Mouse (Mus musculus): ENCODE results near the gene Disc1.
A peak's percentile ranks its signal among the peaks of the same experiment; 100 is the strongest.

Disc1 gene

GRCm38 (mm10) chr8:125184881-125185280 lies 130.9 kb downstream of the Disc1 start:
- no peak for DNase-seq

DNA sequence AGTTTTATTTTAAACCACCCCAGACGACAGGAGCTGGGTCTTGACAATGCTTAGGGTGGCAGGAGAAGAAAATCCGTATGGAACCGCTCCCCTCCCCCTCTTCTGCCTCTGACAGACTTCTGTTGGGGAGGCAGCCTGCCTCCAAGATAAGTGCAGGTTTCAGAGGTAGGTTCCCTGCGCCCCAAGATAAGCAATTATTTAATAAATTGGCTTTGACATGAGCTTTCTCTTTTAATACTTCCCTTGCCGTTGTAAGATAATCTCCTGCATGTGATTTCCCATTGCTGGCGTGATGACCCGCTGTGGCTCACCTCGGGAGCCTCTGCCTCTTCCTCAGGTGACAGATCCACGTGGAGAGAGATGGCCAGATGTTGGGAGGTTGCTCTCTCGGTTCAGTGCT lies 133.0 kb downstream of the Disc1 start:
- DNase-seq: no peak

GRCm38 (mm10) chr8:125193701-125194100 lies 139.7 kb downstream of the Disc1 start:
- DNase-seq: no peak

DNA sequence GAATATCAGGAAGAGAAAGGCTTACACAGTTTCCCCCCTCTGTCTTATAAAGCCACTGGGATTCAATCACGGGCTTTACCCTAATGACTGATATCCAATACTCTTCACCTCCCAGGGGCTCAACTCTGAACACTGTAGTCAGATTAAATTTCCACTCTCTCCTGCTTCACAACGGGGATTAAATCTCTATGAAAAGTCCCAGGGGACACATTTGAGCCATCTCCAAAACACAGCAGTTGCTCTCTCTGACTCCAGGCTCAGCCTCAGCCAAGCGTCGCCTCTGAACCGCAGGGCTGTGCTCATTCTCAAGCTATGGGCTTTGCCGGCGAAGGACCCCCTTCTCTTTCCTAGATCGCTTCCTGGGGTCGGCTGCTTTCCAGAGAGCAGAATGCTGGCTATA lies 141.1 kb downstream of the Disc1 start:
- DNase-seq: no peak

GRCm38 (mm10) chr8:125196573-125197094 lies 142.6 kb downstream of the Disc1 start:
- no peak for DNase-seq

- peak; percentile 37 for DNase-seq
Observed at GRCm38 (mm10) chr8:125197341-125198002, 143.5 kb downstream of the Disc1 start.

DNA sequence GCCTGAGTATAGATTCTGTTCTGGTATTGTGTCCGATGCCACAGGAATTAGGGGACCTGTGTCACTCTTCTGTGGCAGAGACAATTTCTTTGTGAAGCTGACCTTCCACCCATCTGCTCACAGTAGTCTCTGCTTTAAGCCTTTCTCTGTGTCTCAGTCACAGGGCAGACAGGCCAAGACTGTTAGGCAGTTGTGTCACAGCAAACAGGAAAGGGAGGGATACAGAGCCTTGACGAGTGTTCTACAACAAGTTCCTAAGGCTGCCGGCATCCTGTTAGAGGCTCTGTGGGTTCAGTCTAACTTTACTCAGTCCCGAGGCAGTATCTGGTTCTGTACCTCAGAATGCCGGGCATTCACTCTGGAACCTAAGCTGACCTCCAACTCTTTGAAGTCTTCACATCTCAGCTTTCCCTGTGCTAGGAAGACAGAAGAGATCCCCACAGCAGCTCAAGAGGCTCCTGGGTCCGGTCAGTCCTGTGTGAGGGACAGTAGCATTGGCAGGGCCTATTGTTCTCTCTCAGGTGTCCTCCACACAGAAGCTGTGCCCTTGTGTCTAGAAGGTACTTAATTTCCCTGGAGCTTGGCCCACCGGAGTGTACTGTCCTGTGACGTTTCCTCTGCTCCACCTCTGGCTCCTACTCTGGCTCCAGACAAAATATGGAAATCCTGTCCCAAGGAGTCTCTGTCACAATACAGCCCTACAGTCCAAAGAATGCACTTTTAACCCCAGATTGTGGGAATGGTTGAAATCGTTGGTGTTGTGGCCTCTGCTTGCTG lies 144.6 kb downstream of the Disc1 start:
- DNase-seq: peak; percentile 29

DNA sequence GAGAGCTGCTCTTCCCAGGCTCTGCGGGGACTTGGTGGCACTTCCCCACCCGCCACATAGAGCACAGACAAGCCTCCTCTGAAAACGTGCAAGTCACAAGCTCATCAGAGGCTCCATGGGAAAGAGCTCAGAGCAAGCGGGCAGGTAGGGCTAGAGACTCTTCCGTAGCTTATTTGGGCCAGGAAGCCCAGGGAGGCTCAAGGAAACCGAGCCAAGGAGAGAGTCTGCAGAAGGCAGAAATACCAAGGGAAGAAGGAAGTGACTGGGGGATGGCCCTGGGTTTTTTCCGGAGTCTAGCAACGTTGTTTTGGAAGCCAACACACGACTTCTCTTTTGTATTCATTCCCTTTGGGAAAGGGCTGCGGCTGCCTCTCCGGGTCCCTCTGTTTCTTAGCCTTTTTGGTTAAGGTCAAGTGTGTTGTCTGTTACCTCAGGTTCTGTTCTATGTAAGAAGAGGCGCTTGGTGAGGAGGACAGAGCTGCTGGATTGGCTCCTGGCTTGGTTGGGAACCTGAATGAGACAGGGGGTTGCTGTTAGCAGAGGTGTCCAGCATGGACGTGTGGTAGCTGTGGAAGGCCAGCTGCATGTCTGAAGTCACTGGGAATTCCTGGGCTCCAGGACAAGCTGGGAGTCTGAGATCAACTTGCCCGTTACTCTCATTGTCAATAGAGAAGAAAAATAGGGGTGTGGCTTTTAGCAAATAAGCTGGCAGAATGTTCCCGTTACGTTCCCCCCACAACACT lies 145.4 kb downstream of the Disc1 start:
- DNase-seq: peak; percentile 24

DNA sequence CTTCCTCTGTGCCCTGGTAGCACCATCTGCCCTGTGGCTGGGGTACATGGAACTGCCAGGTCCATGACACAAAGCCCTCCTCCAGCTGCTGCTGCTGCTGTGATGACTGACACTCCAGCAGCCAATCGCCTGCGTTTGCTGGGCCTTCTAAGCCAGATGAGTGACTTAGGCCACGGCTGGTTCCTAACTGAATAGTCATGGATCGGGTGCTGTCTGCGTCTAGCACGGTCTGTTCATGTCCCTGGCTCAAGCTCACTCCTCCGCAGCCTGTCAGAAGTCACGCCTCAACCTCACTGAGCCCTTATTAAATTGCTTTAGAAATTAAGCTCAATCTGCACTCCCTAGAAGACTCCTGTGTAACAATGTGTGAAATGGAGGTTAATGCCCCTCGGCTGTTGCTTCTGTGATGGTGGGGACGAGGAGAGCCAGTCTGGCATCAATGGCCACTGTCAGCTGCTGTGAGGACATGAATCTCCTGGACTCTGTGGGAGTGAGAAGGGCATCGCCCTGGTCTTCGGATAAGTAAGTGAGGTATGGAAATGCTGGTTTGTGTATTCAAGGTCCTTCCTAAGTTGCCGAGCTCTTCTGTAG lies 146.4 kb downstream of the Disc1 start:
- no peak for DNase-seq

DNA sequence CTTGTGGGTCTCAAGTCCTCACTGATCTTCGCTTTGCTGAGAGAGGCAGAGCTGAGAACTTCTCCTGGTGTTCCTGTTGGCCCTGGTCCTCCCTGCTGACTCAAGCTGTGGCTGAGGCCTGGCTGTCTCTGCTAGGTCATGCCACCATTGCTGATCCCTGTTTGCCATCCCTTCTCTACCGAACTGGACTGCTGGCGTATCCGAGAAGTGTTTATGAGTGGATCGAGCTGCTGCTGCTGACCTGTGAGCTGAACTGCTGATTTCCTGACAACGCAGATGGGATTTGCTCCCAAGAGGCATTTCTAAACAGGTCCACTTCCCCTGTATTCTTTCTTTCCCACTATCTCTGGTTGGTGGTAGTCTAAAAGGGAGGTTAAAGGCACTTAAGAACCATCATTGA lies 147.7 kb downstream of the Disc1 start:
- no peak for DNase-seq

GRCm38 (mm10) chr8:125203016-125203415 lies 149.0 kb downstream of the Disc1 start:
- DNase-seq: peak; percentile 49

GRCm38 (mm10) chr8:125205556-125205955 lies 151.6 kb downstream of the Disc1 start:
- DNase-seq: no peak

GRCm38 (mm10) chr8:125206391-125206790 lies 152.4 kb downstream of the Disc1 start:
- no peak for DNase-seq

DNA sequence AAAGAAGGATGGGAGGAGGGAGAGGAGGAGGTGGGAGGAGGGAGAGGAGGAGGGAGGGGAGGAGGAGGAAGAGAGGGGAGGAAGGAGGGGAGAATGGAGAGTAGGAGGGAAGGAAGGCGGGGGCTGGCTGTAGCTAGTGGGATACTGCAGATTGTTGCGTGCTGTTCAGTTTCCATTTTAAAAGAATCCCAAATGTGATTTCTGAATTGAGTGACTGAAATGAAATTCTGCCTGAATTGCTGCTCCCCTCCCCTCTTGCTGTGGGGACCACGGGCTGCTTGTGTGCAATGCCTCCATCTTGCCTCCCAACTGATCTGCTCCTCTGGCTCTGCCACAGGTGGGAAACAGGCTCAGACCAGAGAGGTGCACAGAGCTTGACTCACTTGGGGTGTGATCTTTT lies 153.0 kb downstream of the Disc1 start:
- no peak for DNase-seq

GRCm38 (mm10) chr8:125212619-125213167 lies 158.7 kb downstream of the Disc1 start:
- no peak for DNase-seq

GRCm38 (mm10) chr8:125217902-125218581 lies 164.0 kb downstream of the Disc1 start:
- DNase-seq: no peak

DNA sequence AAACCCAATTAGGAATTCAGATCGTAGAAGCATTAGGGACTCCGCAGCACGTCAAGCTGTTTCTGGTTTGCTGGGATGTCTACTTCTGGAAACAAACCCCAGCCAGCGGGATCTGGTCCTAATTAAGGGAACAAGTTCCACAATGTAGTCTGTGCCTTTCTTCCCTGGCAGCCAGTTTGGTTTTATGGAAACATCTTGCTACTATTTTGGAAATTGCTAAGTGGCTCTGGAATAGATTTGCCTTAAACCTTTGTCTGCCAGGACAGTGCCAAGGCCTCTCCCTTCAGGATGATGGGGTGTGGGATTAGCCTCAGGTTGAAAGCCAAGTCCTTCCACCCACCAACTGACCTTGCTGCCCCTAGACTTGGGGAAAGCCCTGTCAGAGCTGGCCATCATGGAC lies 164.7 kb downstream of the Disc1 start:
- DNase-seq: no peak

DNA sequence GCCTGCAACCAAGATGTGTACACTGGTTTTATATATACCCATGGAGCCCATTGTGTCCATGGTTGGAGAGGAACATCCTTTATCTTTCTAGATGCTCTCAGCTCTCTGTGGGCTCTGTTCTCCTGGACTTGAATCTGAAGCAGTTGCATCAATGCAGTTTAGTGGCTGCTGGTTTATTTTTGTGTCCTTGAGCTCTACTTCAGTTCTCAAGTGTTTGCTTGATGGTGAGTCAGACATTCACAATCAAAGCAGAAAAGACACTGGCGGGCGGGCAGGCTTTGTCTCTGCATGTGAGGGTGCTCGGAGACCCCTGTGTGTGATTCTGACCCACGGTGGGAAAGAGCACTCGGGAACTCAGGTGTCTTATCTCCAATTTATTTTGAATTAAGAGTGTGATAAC lies 166.6 kb downstream of the Disc1 start:
- no peak for DNase-seq

GRCm38 (mm10) chr8:125221062-125221461 lies 167.1 kb downstream of the Disc1 start:
- no peak for DNase-seq

GRCm38 (mm10) chr8:125223031-125223753 lies 169.2 kb downstream of the Disc1 start:
- peak; percentile 59 for DNase-seq

- peak; percentile 45 for DNase-seq
Observed at GRCm38 (mm10) chr8:125224271-125224699, 170.3 kb downstream of the Disc1 start.
